Mouse (Mus musculus) frontal cortex, postnatal 25 days (tissue): Measurements from ENCODE around the gene Abhd16b.

Experiments
- DNase-seq, 2 experiments: peaks; one replicate each; pipeline ENCODE4 v3.0.0; 2022; ENCODE audit warnings: low spot score in 2 of 2

The Abhd16b gene

DNA sequence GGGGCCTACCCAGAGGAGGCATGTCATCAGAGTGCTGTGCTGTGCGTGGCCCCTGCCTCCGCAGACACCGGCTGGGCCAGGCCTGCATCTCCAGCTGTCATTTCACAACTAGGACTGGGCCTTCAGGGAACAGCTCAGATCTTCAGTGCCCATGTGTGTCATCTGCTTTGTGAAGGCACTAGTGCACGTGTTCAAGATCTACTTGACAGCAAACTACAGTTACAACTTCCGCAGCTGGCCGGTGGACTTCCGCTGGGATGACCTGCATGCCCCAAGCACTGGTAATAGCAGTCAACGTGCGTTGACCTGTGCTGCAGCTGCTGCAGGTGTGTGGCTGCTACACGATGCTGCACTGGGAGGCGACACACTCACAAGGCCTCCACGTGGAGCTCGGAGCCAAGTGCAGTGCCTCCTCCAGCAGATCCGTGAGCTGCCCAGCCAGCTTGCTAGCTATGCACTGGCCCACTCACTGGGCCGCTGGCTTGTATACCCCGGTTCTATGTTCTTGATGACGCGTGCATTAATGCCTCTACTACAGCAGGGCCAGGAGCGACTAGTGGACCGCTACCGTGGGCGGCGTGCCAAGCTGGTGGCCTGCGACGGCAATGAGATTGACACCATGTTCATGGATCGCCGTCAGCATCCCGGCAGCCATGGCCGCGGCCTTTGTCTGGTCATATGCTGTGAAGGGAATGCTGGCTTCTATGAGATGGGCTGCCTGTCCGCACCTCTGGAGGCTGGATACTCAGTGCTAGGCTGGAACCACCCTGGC, at the start of gene Abhd16b:
TSS of gene Abhd16b (plus strand) at position 51 of the 772 bp plus-strand sequence.
- no peak for DNase-seq

DNA sequence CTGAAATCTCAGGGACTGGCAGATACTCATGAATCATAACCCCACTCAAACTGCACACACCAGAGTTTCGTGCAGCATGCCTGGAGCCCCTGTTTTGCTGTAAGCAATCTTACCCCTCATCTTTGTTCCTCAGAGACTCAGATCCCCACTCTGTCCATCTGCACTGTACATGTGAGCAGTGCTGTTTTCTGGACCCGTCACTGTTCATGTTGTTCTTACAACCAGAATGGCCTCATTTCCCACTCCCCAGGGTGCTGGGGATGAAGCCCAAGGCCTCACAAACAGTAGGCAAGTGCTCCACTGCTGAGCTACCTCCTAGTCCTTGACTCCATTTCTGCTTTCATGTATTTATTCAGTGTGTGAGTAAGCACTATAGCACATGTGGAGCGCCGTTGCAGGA, 40.8 kb upstream of the Abhd16b start:
- DNase-seq: no peak

DNA sequence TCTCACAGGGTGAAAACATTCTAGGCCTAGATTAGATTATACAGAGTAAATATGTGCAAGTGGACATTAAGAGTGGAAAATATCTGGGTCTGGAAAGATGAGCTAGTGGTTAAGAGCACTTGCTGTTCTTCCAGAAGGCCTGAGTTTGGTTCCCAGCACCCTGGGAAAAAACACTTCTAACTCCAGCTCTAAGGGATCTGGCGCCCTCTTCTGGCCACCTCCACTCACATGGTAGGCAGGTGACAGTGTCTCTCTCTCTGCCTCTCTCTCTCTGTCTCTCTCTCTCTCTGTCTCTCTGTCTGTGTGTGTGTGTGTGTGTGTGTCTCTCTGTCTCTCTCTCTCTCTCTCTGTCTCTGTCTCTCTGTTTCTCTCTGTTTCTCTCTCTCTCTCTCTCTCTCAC, 39.7 kb upstream of the Abhd16b start:
- DNase-seq: no peak

DNA sequence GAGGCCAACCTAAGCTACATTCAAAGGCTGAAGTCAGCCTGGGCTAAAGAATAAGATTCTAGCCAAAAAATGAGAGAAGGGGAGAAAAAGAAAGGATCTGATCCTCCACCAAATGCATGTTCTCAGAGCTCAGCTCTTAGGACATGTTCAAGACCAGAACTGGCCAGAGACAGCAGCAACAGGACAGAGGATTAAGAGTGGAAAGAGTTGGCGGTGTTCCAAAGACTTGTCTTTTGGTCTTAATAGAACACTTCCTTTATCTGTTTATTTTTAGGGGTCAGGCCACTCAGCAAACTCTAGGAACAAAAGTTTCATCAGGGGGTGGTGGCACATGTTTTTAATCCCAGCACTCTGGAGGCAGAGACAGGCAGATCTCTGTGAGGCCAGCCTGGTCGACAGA, 37.1 kb upstream of the Abhd16b start:
- no peak for DNase-seq

DNA sequence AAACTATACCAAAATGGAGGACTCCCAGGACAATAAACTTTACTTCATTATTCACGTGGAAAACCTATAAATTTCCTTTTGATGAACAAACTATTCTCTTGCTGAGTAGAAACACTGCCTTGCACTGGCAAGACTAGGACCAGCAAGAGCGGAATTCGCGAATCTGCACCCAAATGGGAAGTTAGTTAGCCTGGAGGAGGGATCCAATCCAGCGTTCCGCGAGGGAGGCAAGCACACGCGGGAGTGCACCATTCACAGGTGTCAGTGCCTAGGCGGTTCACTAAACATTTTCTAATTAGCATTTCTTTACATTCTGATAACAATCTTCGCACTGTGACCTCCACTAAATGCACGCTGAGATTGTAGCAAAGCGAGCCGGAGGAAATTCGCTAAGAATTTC, 35.2 kb upstream of the Abhd16b start:
- DNase-seq: no peak

DNA sequence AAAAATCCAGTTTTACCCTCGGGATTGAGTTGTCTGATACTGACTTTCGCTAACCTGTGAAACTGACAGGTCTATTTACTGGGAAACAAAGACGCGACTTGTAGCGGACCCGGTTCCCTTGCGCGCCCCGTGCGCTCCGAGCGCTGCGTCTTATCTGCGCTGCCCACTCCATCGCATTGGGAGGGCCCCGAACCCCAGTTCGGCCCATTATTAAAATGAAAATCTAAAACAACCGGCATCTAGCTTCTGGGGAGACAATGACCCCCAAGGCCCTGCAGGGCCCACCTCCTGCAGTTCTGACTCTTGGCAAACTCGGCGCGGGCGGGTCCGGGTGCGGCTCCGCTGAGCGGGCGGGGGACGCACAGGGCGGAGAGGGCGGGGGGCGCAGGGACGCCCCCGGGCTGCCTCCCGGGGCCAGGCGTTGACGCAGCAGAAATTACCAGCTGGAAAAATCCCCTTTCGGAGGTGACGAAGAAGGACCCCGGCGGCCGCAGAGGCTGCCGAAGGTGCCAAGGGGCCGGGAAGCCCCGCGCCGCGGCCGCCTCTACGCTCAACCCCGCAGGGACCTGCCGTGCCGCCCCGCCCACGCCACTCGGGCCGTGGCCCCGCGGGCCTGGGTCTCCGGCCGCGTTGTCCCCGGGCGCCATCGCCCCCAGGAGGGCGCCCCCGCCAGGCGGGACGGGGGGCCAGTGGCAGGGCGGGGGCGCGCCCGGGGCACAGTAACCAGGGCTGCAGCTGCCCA, 34.4 kb upstream of the Abhd16b start:
- peak in 1 of 2 experiments; percentile 5 for DNase-seq

DNA sequence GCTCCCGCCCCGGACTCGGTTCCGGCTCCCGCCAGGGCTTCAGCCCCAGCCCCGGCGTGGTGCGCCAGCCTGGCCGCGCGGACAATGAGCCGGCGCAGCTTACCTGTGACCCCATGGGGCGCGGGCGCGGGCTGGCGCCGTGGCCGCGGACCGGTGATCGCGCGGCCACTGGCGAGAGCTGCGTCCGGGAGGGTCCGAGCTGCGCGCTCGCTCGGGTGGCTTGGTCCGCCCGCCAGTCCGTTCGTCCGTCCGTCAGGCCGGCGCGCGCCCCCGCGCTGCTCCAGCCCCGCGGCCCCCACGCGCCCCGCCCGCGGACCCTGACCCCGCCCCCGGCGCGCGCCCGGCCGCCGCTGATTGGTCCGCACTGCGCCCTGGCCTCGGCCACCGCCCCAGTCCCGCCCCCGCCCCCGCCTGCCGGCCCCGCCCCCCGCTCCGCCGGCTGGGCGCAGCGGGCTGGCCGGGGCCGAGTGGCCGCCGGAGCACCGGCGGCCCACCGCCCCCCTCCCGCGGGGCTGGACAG, 33.8 kb upstream of the Abhd16b start, which contains the start of gene Zbtb46:
TSS of gene Zbtb46 (minus strand) at position 274 of the 520 bp plus-strand sequence.
- peak; percentile 46 to 56 for DNase-seq

DNA sequence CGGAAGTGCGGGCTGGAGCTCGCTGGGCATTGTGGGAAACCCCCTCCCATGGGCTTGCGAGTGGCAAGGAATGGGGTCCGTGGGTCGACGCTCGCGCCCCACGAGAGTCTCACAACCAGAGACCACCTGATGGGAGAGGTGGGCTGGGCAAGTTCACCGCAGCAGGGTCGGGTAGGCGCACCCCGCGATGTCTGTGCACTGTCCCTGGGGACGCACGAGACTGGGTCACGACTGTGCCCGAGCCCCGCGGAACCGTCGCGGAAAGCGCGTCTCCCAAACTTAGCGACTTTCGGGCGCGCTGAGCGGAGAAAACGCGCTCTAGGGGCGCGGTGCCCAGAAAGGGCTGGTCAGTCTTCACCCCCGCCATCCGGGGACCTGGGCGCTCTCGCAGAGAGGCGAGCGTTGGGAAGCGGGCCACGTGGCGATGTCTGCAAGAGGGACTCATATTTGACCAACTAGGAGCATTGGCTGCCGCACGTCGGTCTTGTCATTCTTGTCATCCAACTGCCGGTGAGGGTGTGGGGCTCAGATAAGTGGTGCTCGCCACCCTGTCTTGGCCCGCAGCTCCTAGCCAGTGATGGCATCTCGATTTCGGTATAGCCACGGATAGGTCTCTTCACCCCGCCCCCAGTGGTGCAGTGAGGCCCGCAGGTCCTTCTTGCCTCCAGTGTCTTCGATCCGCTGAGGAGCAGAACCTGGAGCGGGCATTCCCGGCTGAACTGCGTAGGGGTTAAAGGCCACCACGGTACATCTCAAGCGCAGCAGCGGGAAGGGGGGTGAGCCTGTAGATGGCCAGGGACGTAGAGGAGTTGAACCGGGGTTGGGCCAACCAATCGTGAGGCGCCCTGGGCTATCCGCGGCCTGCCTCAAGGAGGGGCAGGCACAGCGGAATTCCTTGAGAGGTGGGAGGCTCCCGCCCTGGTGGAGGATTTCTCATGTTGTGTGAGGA, 33.1 kb upstream of the Abhd16b start:
- peak; percentile 14 to 21 for DNase-seq

DNA sequence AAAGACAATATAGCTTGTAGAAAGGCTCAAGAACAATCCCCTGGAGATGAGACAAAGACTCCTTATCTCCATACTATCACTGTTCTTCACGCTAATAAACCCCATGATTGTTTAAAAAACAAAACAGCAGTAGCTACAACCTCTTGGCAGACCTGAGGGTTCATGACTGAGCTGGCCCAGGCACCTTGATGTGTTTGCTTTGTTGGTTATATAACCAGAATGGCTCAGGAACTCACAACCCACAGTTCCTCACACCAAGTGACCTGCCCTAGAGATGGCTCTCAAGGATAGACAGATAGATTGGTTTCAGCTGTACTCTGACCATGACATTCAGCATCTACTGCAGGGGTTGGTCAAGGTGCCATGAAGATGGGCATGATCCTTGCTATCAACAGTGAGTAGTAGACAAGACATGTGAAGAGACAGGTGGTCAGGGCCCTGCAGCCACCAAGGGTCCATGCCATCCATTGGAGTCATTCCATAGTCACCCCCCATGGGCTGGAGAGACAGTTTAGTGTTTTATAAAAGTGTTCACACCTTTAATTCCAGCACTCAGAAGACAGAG, 31.4 kb upstream of the Abhd16b start:
- no peak for DNase-seq

DNA sequence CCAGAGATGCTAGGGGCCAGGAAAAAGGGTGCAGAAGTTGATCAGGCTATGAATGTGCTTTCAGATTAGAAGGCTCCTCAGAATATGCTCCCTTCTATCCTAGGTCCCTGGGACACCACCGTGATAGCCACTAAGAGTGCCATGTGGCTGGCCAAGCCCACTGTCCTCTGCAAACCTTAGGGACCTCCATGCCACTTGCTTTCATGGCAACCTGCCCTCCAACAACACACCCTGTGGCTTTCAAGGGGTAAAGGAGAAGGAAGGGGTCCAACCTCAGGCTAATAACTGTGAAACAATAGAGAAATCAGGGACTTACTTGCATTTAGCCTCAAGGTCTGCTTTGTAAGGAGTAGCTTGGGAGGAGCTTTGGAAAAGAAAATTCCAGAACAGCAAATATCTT, 30.4 kb upstream of the Abhd16b start:
- no peak for DNase-seq

DNA sequence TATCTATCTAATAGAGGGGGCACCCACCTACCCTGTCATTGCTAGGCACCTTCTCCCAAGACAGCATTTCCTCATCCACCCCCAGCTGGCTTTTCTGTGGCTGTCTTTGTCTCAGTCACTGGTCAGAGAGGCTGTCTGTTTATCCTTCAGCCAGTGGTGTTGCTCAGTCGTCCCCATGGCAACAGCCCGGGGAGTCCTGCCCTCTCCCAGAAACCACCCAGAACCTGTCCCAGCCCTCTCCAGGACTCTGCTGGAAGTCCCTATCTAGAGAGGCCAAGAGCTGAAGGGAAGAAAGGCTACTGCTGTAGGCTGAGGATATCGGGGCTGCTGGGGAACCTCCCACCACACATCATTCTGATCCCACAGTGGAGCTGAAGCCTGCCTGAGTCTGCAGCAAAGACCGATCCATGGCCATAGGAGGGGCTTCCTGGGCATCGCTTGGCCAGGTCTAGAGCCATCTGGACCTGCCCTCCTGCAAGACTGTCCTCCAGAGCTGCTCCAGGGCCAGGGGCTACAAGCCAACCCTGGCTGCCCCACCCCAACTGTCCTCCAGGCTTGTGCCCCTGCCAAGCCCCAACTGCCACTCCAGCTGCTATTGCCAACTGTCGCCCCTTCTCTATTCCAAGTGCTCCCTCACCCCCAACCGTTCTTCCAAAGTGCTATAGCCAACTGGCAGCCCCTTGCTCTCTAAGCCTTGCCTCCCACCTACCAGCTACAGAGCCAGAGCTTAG, 29.8 kb upstream of the Abhd16b start:
- DNase-seq: peak in 1 of 2 experiments; percentile 31

DNA sequence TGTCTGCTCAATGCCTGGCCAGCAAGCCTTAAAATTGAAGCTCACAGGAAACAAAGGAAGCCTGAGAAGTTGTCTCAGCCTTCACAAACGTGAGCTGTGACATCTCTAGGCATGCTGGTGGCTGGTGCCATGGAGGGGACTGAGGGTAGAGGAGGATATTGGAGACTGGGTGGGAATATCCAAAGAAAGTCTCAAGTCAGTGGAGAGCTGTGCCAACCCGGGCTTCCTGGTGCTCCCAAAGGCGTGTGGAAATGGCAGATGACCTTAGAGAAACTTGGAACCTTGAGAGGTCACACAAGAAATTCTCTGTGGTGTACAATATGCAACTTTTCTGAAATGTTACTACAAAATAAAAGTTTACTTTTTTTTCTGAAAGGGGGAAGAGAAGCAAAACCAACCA, 27.6 kb upstream of the Abhd16b start:
- DNase-seq: no peak

DNA sequence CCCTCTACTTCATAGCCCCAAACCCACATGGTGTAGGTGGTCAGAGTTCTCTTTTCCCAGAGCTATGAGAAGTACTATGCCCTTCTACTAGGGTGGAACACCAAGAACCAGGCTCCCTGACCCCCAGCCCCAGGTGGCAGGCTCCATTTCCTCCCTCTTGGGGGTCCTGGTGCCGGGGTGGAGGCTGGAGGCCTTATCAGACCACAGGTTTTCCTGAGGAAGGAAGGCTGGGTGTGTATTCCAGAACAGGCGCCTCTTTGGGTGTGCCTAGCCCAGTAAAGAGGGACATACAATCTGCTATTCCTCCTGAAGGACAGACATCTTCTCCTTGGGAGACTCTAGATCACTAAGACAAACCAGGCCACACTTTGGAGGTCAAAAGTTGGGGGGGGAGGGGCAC, 22.7 kb upstream of the Abhd16b start:
- no peak for DNase-seq

DNA sequence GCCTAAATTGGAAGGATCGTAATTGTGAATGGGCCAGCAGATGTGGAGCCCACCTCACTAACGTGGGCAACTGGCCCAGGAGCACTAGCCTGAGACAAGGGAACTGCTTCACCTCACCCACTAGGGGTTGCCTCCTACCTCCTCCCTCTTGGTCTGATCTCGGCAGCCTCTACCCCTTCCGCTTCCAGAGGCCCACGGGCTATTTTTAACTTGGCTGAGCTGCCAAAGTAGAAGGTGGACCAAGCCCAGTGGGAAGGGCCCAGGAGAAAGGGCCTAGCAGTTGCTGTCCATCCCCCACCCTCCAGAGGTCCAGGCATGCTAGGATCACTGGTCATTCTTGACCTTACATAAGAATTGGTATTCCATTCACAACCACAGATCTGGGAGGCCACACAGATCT, 21.8 kb upstream of the Abhd16b start:
- no peak for DNase-seq

DNA sequence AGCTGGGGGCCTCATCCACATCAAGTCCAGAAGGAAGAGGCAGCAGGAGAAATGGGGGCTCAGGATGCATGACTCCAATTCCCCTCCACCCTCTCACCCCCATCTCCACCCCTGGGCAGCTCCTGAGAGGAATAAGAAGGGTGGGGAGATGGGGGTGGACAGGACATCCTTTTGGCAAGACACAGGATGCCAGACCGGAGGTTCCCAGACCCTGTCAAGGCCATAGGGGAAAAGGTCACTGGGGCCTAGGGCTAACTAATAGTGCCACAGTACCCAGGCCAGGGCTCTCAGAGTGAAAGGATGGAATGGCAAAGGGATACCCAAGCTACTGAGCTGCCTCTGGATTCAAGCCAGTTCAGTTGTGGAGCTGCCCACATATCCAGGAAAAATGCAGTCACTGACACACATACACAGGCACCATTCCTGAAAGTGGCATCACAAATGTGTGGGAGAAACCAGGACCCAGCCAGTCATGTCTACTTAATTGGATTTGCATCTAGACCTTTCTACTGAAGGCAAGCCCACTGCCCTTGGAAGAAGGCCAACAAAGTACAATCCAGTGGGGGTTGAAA, 20.7 kb upstream of the Abhd16b start:
- DNase-seq: no peak

DNA sequence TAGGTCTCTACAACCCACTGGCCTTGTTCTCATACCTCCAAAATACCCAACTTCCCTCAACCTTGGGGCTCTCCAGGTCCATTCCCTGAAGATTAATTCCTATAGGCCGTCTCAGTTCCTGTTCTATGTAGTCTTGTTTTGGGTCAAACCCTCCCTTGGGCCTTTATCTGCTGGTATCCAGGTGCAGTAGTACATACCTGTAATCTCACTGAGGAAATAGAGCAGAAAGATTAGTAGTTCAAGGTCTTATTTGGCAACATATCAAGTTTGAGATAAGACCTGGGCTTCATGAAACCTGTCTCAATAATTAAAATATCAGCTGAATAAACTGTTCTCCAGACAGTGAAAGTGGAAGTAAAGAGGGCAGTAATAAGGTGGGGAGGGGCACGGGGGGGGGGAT, 9.9 kb upstream of the Abhd16b start:
- DNase-seq: no peak

DNA sequence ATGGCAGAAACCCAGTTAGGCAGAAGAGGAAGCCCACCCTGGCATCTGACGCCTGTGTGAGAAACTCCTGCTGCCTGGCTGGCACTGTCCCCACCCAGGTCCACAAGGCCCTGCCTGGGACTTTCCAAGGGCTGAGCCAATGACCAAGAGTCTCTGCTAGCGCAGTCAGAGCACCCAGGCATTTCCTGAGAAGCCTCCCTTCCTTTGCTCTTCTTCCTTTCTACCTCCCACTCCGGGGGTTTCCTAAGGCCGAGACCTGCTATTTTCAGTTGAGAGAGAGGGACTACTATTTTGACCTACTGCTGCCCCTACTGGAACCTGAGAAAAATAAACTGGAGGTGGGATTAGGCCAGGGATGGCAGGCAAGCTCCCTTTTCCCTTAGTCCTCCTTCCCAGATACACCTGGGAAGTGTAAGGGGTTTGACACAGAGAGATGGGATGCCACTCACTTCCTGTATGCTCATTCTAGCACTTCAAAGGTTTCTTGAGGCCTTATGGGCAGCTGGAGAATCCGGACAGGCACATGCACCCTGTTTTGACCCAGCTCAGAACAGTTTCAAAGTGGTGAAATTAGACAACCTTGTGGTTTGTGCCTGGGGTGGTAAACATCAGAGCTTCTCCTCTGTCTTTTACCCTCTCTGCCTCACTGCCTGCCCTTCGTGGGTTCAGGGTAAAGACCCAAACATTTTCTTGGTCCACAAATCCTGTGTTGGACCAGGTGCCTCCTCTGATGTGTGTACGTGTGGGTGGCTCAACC, 9.3 kb upstream of the Abhd16b start:
- DNase-seq: no peak

DNA sequence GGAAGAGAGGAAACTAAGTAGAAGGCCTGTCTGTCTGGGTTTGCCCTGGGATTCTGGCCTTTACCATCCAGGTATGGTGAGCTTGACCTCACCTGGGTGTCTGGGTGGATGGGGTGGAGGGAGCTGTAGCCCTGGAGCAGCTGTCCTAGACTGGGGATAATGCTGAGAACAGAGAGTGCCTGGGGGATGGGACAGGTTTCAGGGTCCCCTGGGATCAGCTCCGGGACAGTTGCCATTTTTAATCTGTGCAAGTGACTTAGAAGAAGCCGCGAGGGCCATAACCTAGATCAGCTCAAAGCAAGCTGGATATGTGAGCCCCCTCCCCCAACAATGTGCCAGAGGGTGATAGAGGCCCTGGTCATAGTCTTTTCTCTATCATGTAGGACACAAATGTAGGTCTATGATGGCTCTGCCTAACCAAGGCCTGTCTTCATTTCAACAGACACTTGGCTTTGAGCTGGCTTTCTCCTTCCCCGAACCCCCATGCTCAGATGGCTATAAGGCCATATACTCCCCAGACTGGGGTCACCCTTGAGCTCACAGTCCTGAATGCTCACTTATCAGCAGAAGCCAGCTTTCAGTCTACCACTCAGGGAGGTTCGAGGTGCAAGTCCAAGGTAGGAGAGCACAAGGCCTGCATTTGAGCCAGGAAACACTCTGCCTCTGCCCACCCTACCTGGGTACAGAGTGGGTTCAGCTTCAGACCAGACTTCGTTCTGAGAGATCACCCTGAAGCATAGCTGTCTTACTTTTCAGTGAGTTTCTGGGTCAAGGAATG, 8.4 kb upstream of the Abhd16b start:
- DNase-seq: no peak

DNA sequence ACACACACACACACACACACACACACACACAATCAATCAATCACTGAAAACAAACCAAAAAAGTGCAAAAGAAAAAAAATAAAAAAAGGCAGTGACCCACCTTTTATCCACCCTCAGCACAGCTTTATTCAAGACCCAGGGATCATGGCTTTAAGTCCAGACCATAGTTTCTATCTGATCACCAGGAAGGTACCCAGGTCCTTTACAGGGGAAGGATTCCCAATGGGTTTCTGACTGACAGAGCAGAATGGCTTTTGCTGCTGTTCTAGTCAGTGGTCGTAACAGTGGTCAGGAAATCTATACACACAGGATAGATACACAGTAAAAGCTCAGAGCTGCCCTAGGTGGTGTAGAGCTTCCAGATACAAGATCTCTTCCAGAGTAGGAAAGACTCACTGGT, 7.3 kb upstream of the Abhd16b start:
- no peak for DNase-seq
